Mouse (Mus musculus): ENCODE data around the gene Cenpf. TPM values are rescaled to one million over a fixed set of nuclear protein-coding genes. Genes with fewer than 3 reads are reported as not detected.

The Cenpf gene
- total and polyA plus RNA-seq, 2 experiments, result 0.01 to 0.18 TPM

DNA sequence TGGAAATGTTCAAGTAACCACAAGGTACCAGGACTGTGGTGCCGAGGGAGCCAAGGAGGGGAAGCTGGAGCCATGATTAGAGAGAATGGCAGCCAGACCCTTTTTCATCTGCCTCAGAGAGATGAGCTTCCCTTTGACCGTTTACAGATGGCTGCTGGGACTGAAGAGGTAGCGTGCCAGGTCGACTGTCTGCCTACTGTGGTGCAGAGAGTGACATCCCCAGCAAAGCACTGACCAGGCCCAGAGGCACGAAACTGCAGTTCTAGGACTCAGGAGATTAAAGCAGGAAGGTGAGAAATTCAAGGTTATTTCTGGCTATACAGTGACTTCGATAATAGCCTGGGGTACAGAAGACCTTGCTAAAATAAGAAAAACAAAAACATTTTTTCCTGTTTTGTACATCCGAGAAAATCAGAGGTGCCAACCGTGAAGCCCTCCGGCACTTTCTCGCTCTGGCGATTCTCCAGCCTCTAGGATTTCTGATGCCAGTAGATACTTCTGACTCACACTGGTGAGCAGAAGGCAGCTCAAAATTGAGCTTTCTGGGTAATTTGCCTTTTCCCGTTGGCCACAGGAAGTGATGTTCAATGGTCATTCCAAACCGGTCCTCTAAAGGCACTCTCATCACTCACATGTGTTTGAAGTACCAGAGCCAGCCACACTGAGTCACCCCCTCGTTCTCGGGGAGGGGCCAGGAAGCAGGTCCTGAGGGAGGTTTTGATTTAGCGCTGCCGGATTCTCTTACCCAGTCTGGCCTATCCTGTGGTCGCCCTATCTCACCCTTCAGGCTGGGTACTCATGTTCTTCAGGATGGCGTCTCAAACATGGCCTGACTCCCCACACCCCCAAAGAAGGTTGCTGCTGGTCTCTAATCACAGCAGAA lies 28.3 kb upstream of the Cenpf start:
- Histone ChIP-seq H3K27ac (replicated peaks; ENCODE audit: insufficient read depth, low read depth, low read length) (no peak overlapping the region), H3K4me1 (ENCODE audit: control insufficient read depth, insufficient read depth, low read length) (no peaks in the 10 kb centered on the region; the same call in 1 of the 2 replicates), H3K79me2 (ENCODE audit: control insufficient read depth, insufficient read depth, low read length) (no peaks in the 10 kb centered on the region), H3K9ac (ENCODE audit: low read depth, low read length) (no peak overlapping the region), H3K36me3 (ENCODE audit: control insufficient read depth, insufficient read depth, low read length) (no peaks in the 10 kb centered on the region), H3K4me3 (ENCODE audit: insufficient read depth, low read depth, low read length) (no peak overlapping the region), H3K27me3 (ENCODE audit: control insufficient read depth, insufficient read depth, low read length) (no peaks in the 10 kb centered on the region)
- TF ChIP-seq POLR2A (IDR thresholded peaks at IDR 0.05; ENCODE audit: extremely low read depth, insufficient read depth, low read length), result no peak
- TF ChIP-seq CTCF (IDR thresholded peaks at IDR 0.05; ENCODE audit: low read depth, low read length), result no peak
- WGBS, result 70% methylated on average over 19 of the region's 19 CpGs
- no peak for DNase-seq (ENCODE audit: extremely low read depth, low read depth, low spot score)

DNA sequence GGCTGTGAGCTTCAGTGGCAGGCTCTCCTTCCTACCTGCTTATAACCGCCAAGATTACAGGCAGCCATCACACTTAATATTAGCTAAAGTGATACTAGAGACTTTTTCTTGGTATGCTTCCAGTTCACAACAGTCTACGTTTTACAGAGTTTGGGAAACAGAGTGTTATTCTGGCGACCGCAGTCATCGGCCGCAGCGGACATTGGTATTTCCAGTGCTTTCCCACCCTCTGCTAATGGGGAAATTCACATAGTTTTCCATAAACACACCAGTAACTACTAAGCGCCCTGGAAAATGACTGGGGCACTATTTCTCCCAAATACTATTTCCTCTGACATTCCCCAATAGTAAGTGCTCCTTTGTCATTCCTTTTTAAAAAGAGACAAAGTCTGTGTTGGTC lies 21.1 kb upstream of the Cenpf start:
- H3K9ac ChIP-seq (ENCODE audit: low read depth, low read length), result no peak overlapping the region
- H3K27me3 ChIP-seq (ENCODE audit: control insufficient read depth, insufficient read depth, low read length), result no peaks in the 10 kb centered on the region
- no peak overlapping the region for H3K4me3 ChIP-seq (ENCODE audit: insufficient read depth, low read depth, low read length)
- no peaks in the 10 kb centered on the region for H3K79me2 ChIP-seq (ENCODE audit: control insufficient read depth, insufficient read depth, low read length)
- no peak for DNase-seq (ENCODE audit: extremely low read depth, low read depth, low spot score)
- no peak for TF ChIP-seq CTCF (IDR thresholded peaks at IDR 0.05; ENCODE audit: low read depth, low read length)
- no peak for TF ChIP-seq POLR2A (IDR thresholded peaks at IDR 0.05; ENCODE audit: extremely low read depth, insufficient read depth, low read length)
- H3K4me1 ChIP-seq (ENCODE audit: control insufficient read depth, insufficient read depth, low read length), result no peaks in the 10 kb centered on the region
- H3K36me3 ChIP-seq (ENCODE audit: control insufficient read depth, insufficient read depth, low read length), result no peaks in the 10 kb centered on the region
- no peak overlapping the region for H3K27ac ChIP-seq (replicated peaks; ENCODE audit: insufficient read depth, low read depth, low read length)
- WGBS, result 79% methylated on average over 8 of the region's 8 CpGs

DNA sequence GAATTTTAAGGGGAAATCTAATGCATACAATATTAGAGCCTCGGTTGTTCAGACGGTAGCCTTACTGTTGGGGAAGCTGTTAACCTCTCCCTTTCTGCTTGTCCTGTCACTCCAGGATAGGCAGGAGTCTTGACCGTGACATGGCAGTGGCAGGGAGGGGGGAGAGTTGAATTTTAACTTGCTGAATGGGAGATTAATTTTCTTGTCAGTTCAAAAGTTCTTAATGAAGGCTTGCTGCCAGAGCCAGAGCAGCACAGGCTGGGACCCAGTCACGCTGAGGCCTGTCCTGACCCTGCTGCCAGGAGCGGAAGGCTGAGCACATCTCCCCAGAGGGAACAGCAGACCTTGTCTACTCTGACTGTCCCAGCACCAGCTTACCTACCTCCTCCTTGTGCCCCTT lies 19.5 kb upstream of the Cenpf start:
- Histone ChIP-seq H3K27me3 (ENCODE audit: control insufficient read depth, insufficient read depth, low read length) (no peaks in the 10 kb centered on the region), H3K79me2 (ENCODE audit: control insufficient read depth, insufficient read depth, low read length) (no peaks in the 10 kb centered on the region), H3K27ac (replicated peaks; ENCODE audit: insufficient read depth, low read depth, low read length) (no peak overlapping the region), H3K4me1 (ENCODE audit: control insufficient read depth, insufficient read depth, low read length) (no peaks in the 10 kb centered on the region), H3K9ac (ENCODE audit: low read depth, low read length) (no peak overlapping the region), H3K4me3 (ENCODE audit: insufficient read depth, low read depth, low read length) (no peak overlapping the region), H3K36me3 (ENCODE audit: control insufficient read depth, insufficient read depth, low read length) (no peaks in the 10 kb centered on the region)
- no peak for DNase-seq (ENCODE audit: extremely low read depth, low read depth, low spot score)
- TF ChIP-seq CTCF (IDR thresholded peaks at IDR 0.05; ENCODE audit: low read depth, low read length) (no peak), POLR2A (IDR thresholded peaks at IDR 0.05; ENCODE audit: extremely low read depth, insufficient read depth, low read length) (no peak)
- WGBS, result 49% methylated on average over 5 of the region's 5 CpGs

DNA sequence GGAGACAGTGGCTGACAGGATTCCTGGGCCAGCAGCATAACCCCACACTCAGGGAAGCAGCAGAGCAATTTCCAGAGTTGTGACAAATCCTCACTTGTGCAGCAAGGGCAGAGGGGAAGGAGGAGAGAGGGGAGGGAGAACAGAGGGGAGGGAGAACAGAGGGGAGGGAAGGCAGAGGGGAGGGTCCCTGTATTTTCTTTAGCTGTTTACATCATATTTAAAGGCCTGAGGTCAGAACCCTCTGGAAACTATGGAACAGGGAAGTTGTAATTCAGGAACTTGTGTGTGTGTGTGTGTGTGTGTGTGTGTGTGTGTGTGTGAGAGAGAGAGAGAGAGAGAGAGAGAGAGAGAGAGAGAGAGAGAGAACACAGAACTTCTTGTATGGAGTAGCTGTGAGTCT lies 19.1 kb upstream of the Cenpf start:
- DNase-seq (ENCODE audit: extremely low read depth, low read depth, low spot score), result no peak
- H3K27ac ChIP-seq (replicated peaks; ENCODE audit: insufficient read depth, low read depth, low read length), result no peak overlapping the region
- no peaks in the 10 kb centered on the region for H3K79me2 ChIP-seq (ENCODE audit: control insufficient read depth, insufficient read depth, low read length)
- no peaks in the 10 kb centered on the region for H3K36me3 ChIP-seq (ENCODE audit: control insufficient read depth, insufficient read depth, low read length)
- H3K4me3 ChIP-seq (ENCODE audit: insufficient read depth, low read depth, low read length), result no peak overlapping the region
- H3K9ac ChIP-seq (ENCODE audit: low read depth, low read length), result no peak overlapping the region
- no peaks in the 10 kb centered on the region for H3K4me1 ChIP-seq (ENCODE audit: control insufficient read depth, insufficient read depth, low read length)
- H3K27me3 ChIP-seq (ENCODE audit: control insufficient read depth, insufficient read depth, low read length), result no peaks in the 10 kb centered on the region
- TF ChIP-seq POLR2A (IDR thresholded peaks at IDR 0.05; ENCODE audit: extremely low read depth, insufficient read depth, low read length), result no peak
- TF ChIP-seq CTCF (IDR thresholded peaks at IDR 0.05; ENCODE audit: low read depth, low read length), result no peak

DNA sequence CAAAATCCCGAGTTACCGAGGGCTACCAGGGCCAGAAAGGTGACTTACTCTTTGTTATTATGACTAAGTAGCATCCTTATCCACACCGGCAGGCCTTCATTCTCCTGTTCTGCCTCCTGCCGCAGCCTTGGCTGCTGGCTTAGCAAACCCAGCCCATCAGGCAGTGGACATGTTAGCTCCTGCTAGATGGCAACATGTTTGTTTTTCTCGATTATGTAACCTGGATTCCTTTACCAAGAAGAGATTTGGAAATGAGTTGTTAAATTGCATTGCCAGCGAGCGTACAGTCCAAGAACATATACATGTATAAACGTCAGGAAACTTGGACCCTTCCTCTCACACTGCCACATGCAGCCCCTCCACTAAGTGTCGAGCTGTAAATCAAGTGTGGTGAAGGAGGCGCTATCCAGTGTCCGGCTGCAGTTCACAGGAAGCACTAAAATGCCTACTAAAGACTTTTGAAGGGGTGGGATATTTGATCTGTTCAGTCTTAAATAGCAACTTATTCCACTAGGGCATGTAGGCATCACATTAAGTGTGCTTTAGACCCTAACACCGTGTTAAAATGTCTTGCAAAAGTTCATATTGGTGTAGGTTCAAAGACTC lies 18.3 kb upstream of the Cenpf start:
- 63% methylated on average over 12 of the region's 12 CpGs for WGBS
- H3K4me1 ChIP-seq (ENCODE audit: control insufficient read depth, insufficient read depth, low read length), result no peaks in the 10 kb centered on the region

DNA sequence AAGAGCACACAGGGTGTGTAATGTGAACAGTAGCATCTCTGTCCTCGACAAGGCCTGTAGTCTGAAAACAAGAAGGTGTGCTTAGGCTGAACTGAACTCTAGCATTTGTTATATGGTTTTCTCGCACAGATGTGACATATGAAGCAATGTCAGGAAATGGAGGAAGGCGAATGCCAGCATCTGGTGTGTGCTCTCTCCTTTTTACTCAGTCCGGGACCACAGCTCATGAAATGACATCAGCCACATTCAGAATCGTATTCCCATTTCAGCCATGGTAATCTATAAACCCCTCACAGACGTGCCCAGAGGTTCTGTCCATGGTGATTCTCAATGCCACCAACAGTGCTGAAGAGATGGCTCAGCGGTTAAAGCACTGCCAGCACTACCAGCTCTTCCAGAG lies 15.7 kb upstream of the Cenpf start:
- Histone ChIP-seq H3K79me2 (ENCODE audit: control insufficient read depth, insufficient read depth, low read length) (no peaks in the 10 kb centered on the region), H3K27ac (replicated peaks; ENCODE audit: insufficient read depth, low read depth, low read length) (no peak overlapping the region)
- 80% methylated on average over 7 of the region's 7 CpGs for WGBS

More for the DNA sequence above, 18.3 kb upstream of the Cenpf start:
- no peaks in the 10 kb centered on the region for H3K27me3 ChIP-seq (ENCODE audit: control insufficient read depth, insufficient read depth, low read length)
- H3K79me2 ChIP-seq (ENCODE audit: control insufficient read depth, insufficient read depth, low read length), result no peaks in the 10 kb centered on the region
- H3K4me3 ChIP-seq (ENCODE audit: insufficient read depth, low read depth, low read length), result no peak overlapping the region
- no peak overlapping the region for H3K27ac ChIP-seq (replicated peaks; ENCODE audit: insufficient read depth, low read depth, low read length)
- no peaks in the 10 kb centered on the region for H3K36me3 ChIP-seq (ENCODE audit: control insufficient read depth, insufficient read depth, low read length)
- peak; percentile 4 for DNase-seq (ENCODE audit: extremely low read depth, low read depth, low spot score)
- H3K9ac ChIP-seq (ENCODE audit: low read depth, low read length), result no peak overlapping the region
- no peak for TF ChIP-seq CTCF (IDR thresholded peaks at IDR 0.05; ENCODE audit: low read depth, low read length)
- TF ChIP-seq POLR2A (IDR thresholded peaks at IDR 0.05; ENCODE audit: extremely low read depth, insufficient read depth, low read length), result no peak

More for the DNA sequence above, 15.7 kb upstream of the Cenpf start:
- Histone ChIP-seq H3K27me3 (ENCODE audit: control insufficient read depth, insufficient read depth, low read length) (no peaks in the 10 kb centered on the region), H3K4me1 (ENCODE audit: control insufficient read depth, insufficient read depth, low read length) (no peaks in the 10 kb centered on the region; the same call in 1 of the 2 replicates), H3K4me3 (ENCODE audit: insufficient read depth, low read depth, low read length) (no peak overlapping the region), H3K9ac (ENCODE audit: low read depth, low read length) (no peak overlapping the region), H3K36me3 (ENCODE audit: control insufficient read depth, insufficient read depth, low read length) (no peaks in the 10 kb centered on the region)
- DNase-seq (ENCODE audit: extremely low read depth, low read depth, low spot score), result no peak
- TF ChIP-seq CTCF (IDR thresholded peaks at IDR 0.05; ENCODE audit: low read depth, low read length), result no peak
- TF ChIP-seq POLR2A (IDR thresholded peaks at IDR 0.05; ENCODE audit: extremely low read depth, insufficient read depth, low read length), result no peak

All from liver, adult 2 months (tissue).